Mouse (Mus musculus) c-Kit-negative CD71-positive TER-119-positive erythroid progenitor cells, embryonic 14.5 days (primary cell): ENCODE measurements around the gene Chdh.

Experiments
- DNase-seq: peaks from one replicate; pipeline ENCODE4 v3.0.0-alpha.2; 2013; ENCODE audit warnings: low read depth, low spot score

Gene Chdh

GRCm38 (mm10) chr14:30008733-30009575 lies at the start of gene Chdh, which contains the start of gene Il17rb:
TSS of gene Chdh (plus strand) at chr14:30009023.
TSS of gene Il17rb (minus strand) at chr14:30008896.
- no peak for DNase-seq

GRCm38 (mm10) chr14:29967611-29968010 lies 41.2 kb upstream of the Chdh start:
- DNase-seq = no peak

- peak; percentile 92 for DNase-seq
Measured at GRCm38 (mm10) chr14:29968075-29968821, 40.6 kb upstream of the Chdh start, which contains the start of gene Selenok. TSS of gene Selenok (plus strand) at chr14:29968308.

GRCm38 (mm10) chr14:29971446-29971845 lies 37.4 kb upstream of the Chdh start:
- DNase-seq = no peak

GRCm38 (mm10) chr14:29971993-29972392 lies 36.8 kb upstream of the Chdh start:
- DNase-seq = no peak

GRCm38 (mm10) chr14:29976927-29977326 lies 31.9 kb upstream of the Chdh start:
- no peak for DNase-seq

GRCm38 (mm10) chr14:29978254-29979204 lies 30.3 kb upstream of the Chdh start, which contains the start of gene Actr8:
TSS of gene Actr8 (plus strand) at chr14:29978337.
- peak; percentile 70 for DNase-seq

GRCm38 (mm10) chr14:29980447-29981205 lies 28.2 kb upstream of the Chdh start:
- DNase-seq = no peak

GRCm38 (mm10) chr14:29986096-29986495 lies 22.7 kb upstream of the Chdh start:
- DNase-seq = no peak

- DNase-seq = no peak
Measured at GRCm38 (mm10) chr14:29987276-29987675, 21.5 kb upstream of the Chdh start.

- no peak for DNase-seq
Measured at GRCm38 (mm10) chr14:29987739-29988138, 21.1 kb upstream of the Chdh start.

- no peak for DNase-seq
Measured at GRCm38 (mm10) chr14:29988337-29988736, 20.5 kb upstream of the Chdh start.

- no peak for DNase-seq
Measured at GRCm38 (mm10) chr14:29994976-29995375, 13.8 kb upstream of the Chdh start.

- DNase-seq = no peak
Measured at GRCm38 (mm10) chr14:29996000-29996751, 12.6 kb upstream of the Chdh start.

- no peak for DNase-seq
Measured at GRCm38 (mm10) chr14:29997345-29997744, 11.5 kb upstream of the Chdh start.

GRCm38 (mm10) chr14:29998747-29999474 lies 9.9 kb upstream of the Chdh start:
- no peak for DNase-seq

GRCm38 (mm10) chr14:29999475-29999811 lies 9.4 kb upstream of the Chdh start:
- DNase-seq = no peak

- no peak for DNase-seq
Measured at GRCm38 (mm10) chr14:30009864-30010560, 1.2 kb downstream of the Chdh start.
